Mouse (Mus musculus) cerebellum, adult 2 months (tissue): Measurements from ENCODE around the gene Wdfy3.

Experiments
- CTCF ChIP-seq: fragments of 200-500 bp; IDR thresholded peaks from 2 replicates; pipeline ENCODE4 v1.5.1; 2011; ENCODE audit warnings: low read depth, mild to moderate bottlenecking, control low read depth, low read length, moderate library complexity, borderline replicate concordance; ENCODE audit not compliant: insufficient read depth
- POLR2A ChIP-seq: fragments of 200-500 bp; IDR thresholded peaks from 2 replicates; pipeline ENCODE4 v1.6.1; 2011; ENCODE audit warnings: low read length, control low read depth, borderline replicate concordance; ENCODE audit not compliant: insufficient read depth

DNA sequence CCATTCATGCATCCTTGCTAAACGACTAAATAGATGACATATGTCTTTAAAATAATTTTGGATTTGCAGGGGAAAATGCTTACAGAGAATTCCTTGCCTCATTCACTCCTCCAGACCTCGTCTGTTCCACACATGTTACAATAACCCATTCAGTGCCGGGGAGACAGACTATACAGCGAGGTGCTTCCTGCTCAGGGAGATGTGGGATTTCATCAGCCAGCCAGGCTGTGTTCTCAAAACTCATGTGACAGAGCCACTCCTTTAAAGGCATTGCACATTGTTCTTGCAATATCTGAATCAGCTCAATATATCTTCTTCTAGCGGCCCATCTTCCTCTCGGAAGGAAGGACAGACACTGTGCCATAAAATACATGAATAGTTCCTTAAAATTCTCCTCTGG lies 70.8 kb downstream of the Wdfy3 start:
- TF ChIP-seq POLR2A (no peak), CTCF (no peak)
